ENCODE assay signal across 8 mouse cellular contexts in genomic region chr11:6261434-6262082, GRCm38 (mm10). TPM values are rescaled to one million over a fixed set of nuclear protein-coding genes. Genes with fewer than 3 reads are reported as not detected.
A peak's percentile ranks its signal among the peaks of the same experiment; 100 is the strongest.
DNase-seq lines count a peak whose midpoint lies in the region; ATAC-seq lines count a peak whose summit lies in the region.

No protein-coding gene starts in this region.

- ATAC-seq in intestine, embryonic 14.5 days (replicated peaks; ENCODE audit: low FRiP score, low TSS enrichment, low read depth) = 0 out of 2 replicates have a peak, but pooled peaks have one; percentile 44
- no peak for ATAC-seq in intestine, embryonic 15.5 days
- no peak for ATAC-seq in embryonic facial prominence, embryonic 11.5 days (replicated peaks; ENCODE audit: insufficient number of reproducible peaks, low FRiP score, low TSS enrichment, low read depth)
- 0 out of 2 replicates have a peak, but pooled peaks have one; percentile 25 for ATAC-seq in midbrain, embryonic 12.5 days (ENCODE audit: low FRiP score, low read depth)

- H3K4me1 ChIP-seq in intestine, embryonic 14.5 days (replicated peaks; ENCODE audit: control insufficient read depth, insufficient read depth, low read length) = peaks cover 3% of the 10 kb centered on the region
- peaks cover 6% of the 10 kb centered on the region for H3K4me1 ChIP-seq in intestine, embryonic 15.5 days (replicated peaks)
- H3K4me1 ChIP-seq in embryonic facial prominence, embryonic 11.5 days (ENCODE audit: control insufficient read depth, insufficient read depth, low read length) = 0 out of 2 replicates have a peak, but pooled peaks cover 3% of the 10 kb centered on the region
- H3K4me1 ChIP-seq in midbrain, embryonic 12.5 days = peaks cover 4% of the 10 kb centered on the region

- WGBS in intestine, embryonic 14.5 days = 81% methylated on average over 10 of the region's 10 CpGs
- WGBS in intestine, embryonic 15.5 days = 79% methylated on average over 10 of the region's 10 CpGs
- WGBS in embryonic facial prominence, embryonic 11.5 days = 78% methylated on average over 10 of the region's 10 CpGs
- WGBS in midbrain, embryonic 12.5 days = 78% methylated on average over 10 of the region's 10 CpGs

- H3K36me3 ChIP-seq in intestine, embryonic 14.5 days (ENCODE audit: control insufficient read depth, insufficient read depth, low read length) = peaks cover 86% of the 10 kb centered on the region
- H3K36me3 ChIP-seq in intestine, embryonic 15.5 days = peaks cover 64% of the 10 kb centered on the region
- peaks cover 22% of the 10 kb centered on the region for H3K36me3 ChIP-seq in embryonic facial prominence, embryonic 11.5 days (replicated peaks; ENCODE audit: control insufficient read depth, insufficient read depth, low read depth, low read length)
- H3K36me3 ChIP-seq in midbrain, embryonic 12.5 days = peaks cover 90% of the 10 kb centered on the region

- DNase-seq in intestine, embryonic 14.5 days (ENCODE audit: low spot score) = peak; percentile 86
- DNase-seq in adrenal gland, postnatal 36 days = peak; percentile 72 to 76
- peak; percentile 86 for DNase-seq in embryonic facial prominence, embryonic 11.5 days (ENCODE audit: low spot score)
- peak; percentile 81 for DNase-seq in heart, postnatal 4 days
- DNase-seq in left cerebral cortex, postnatal 36 days (ENCODE audit: low spot score in 2 of 2) = peak; percentile 59 to 64
- peak; percentile 59 for DNase-seq in spleen, adult 12 weeks (ENCODE audit: low spot score)

- no peaks in the 10 kb centered on the region for H3K27me3 ChIP-seq in intestine, embryonic 14.5 days (replicated peaks; ENCODE audit: control insufficient read depth, insufficient read depth, low read length)
- H3K27me3 ChIP-seq in intestine, embryonic 15.5 days (replicated peaks) = no peaks in the 10 kb centered on the region
- no peaks in the 10 kb centered on the region for H3K27me3 ChIP-seq in embryonic facial prominence, embryonic 11.5 days (ENCODE audit: control insufficient read depth, insufficient read depth, low read length)
- no peaks in the 10 kb centered on the region for H3K27me3 ChIP-seq in midbrain, embryonic 12.5 days

- no peak overlapping the region for H3K4me3 ChIP-seq in intestine, embryonic 14.5 days (ENCODE audit: low read depth, low read length)
- no peak overlapping the region for H3K4me3 ChIP-seq in intestine, embryonic 15.5 days (replicated peaks)
- H3K4me3 ChIP-seq in embryonic facial prominence, embryonic 11.5 days (ENCODE audit: low read depth, low read length) = no peak overlapping the region
- H3K4me3 ChIP-seq in midbrain, embryonic 12.5 days = no peak overlapping the region

- H3K9me3 ChIP-seq in intestine, embryonic 14.5 days (ENCODE audit: control insufficient read depth, low read length) = no peaks in the 10 kb centered on the region
- H3K9me3 ChIP-seq in intestine, embryonic 15.5 days = no peaks in the 10 kb centered on the region
- no peaks in the 10 kb centered on the region for H3K9me3 ChIP-seq in embryonic facial prominence, embryonic 11.5 days (replicated peaks; ENCODE audit: control insufficient read depth, low read length)
- H3K9me3 ChIP-seq in midbrain, embryonic 12.5 days = no peaks in the 10 kb centered on the region

- no peak overlapping the region for H3K27ac ChIP-seq in intestine, embryonic 14.5 days (ENCODE audit: low read depth)
- no peak overlapping the region for H3K27ac ChIP-seq in intestine, embryonic 15.5 days
- H3K27ac ChIP-seq in embryonic facial prominence, embryonic 11.5 days (replicated peaks; ENCODE audit: low read depth, low read length) = no peak overlapping the region
- H3K27ac ChIP-seq in midbrain, embryonic 12.5 days (replicated peaks) = no peak overlapping the region

- H3K4me2 ChIP-seq in intestine, embryonic 14.5 days (ENCODE audit: low read length) = no peak overlapping the region
- H3K4me2 ChIP-seq in intestine, embryonic 15.5 days (replicated peaks) = no peak overlapping the region
- H3K4me2 ChIP-seq in embryonic facial prominence, embryonic 11.5 days (ENCODE audit: low read depth, low read length) = no peak overlapping the region
- no peak overlapping the region for H3K4me2 ChIP-seq in midbrain, embryonic 12.5 days (replicated peaks)

- H3K9ac ChIP-seq in intestine, embryonic 14.5 days (ENCODE audit: low read length) = no peak overlapping the region
- H3K9ac ChIP-seq in intestine, embryonic 15.5 days = no peak overlapping the region
- no peak overlapping the region for H3K9ac ChIP-seq in embryonic facial prominence, embryonic 11.5 days (replicated peaks; ENCODE audit: low read length)
- H3K9ac ChIP-seq in midbrain, embryonic 12.5 days (replicated peaks) = no peak overlapping the region

- intact Hi-C loops in left cerebral cortex, postnatal 36 days (cut with DNase I) = loop anchor here (5.0 to 10.0 kb wide), 2 partner anchors 147 to 269 kb away; no protein-coding TSS in a partner anchor

RNA-seq across cellular contexts. Expression of gene Ddx56, which starts 6.0 kb away (rescaled TPM):
- 111 and 122 TPM in 2 replicates for polyA plus RNA-seq in intestine, embryonic 14.5 days (2014; fragmentation: Nextera tagmentation; extraction: Ambion mirVana)
- 100 and 106 TPM in 2 replicates for polyA plus RNA-seq in intestine, embryonic 15.5 days (2015; fragmentation: Nextera tagmentation; extraction: Ambion mirVana)
- total RNA-seq in adrenal gland, postnatal 36 days (2021) = 10 to 100 TPM; 55.5 to 59.4 TPM
- polyA plus RNA-seq in embryonic facial prominence, embryonic 11.5 days (2014; fragmentation: Nextera tagmentation; extraction: Ambion mirVana) = 109 and 112 TPM in 2 replicates
- 10 to 100 TPM; 37.5 to 38.2 TPM for total RNA-seq in heart, postnatal 4 days (2021)
- total RNA-seq in left cerebral cortex, postnatal 36 days (2021) = 10 to 100 TPM; 45.8 to 46.5 TPM
- polyA plus RNA-seq in midbrain, embryonic 12.5 days (2016; fragmentation: Nextera tagmentation; extraction: Ambion mirVana) = 92.0 and 93.7 TPM in 2 replicates

RNA-seq across cellular contexts. Expression of gene Tmed4, which starts 13.1 kb away (rescaled TPM):
- 113 and 119 TPM in 2 replicates for polyA plus RNA-seq in intestine, embryonic 14.5 days (2014; fragmentation: Nextera tagmentation; extraction: Ambion mirVana)
- polyA plus RNA-seq in intestine, embryonic 15.5 days (2015; fragmentation: Nextera tagmentation; extraction: Ambion mirVana) = 129 and 137 TPM in 2 replicates
- total RNA-seq in adrenal gland, postnatal 36 days (2021) = 100 to 1,000 TPM; 105 to 114 TPM
- 131 and 135 TPM in 2 replicates for polyA plus RNA-seq in embryonic facial prominence, embryonic 11.5 days (2014; fragmentation: Nextera tagmentation; extraction: Ambion mirVana)
- total RNA-seq in heart, postnatal 4 days (2021) = 10 to 100 TPM; 62.9 to 68.5 TPM
- 10 to 100 TPM; 86.8 to 99.1 TPM for total RNA-seq in left cerebral cortex, postnatal 36 days (2021)
- 150 and 153 TPM in 2 replicates for polyA plus RNA-seq in midbrain, embryonic 12.5 days (2016; fragmentation: Nextera tagmentation; extraction: Ambion mirVana)

RNA-seq across cellular contexts. Expression of gene Ogdh, which starts 29.9 kb away (rescaled TPM):
- 112 TPM in 2 replicates for polyA plus RNA-seq in intestine, embryonic 14.5 days (2014; fragmentation: Nextera tagmentation; extraction: Ambion mirVana)
- polyA plus RNA-seq in intestine, embryonic 15.5 days (2015; fragmentation: Nextera tagmentation; extraction: Ambion mirVana) = 134 and 144 TPM in 2 replicates
- total RNA-seq in adrenal gland, postnatal 36 days (2021) = 100 to 1,000 TPM; 515 to 618 TPM
- polyA plus RNA-seq in embryonic facial prominence, embryonic 11.5 days (2014; fragmentation: Nextera tagmentation; extraction: Ambion mirVana) = 75.3 and 82.5 TPM in 2 replicates
- total RNA-seq in heart, postnatal 4 days (2021) = 100 to 1,000 TPM; 874 to 885 TPM
- total RNA-seq in left cerebral cortex, postnatal 36 days (2021) = 100 to 1,000 TPM; 245 to 252 TPM
- polyA plus RNA-seq in midbrain, embryonic 12.5 days (2016; fragmentation: Nextera tagmentation; extraction: Ambion mirVana) = 92.4 and 98.3 TPM in 2 replicates

RNA-seq across cellular contexts. Expression of gene Npc1l1, which starts 31.6 kb away (rescaled TPM):
- 1.1 and 1.3 TPM in 2 replicates for polyA plus RNA-seq in intestine, embryonic 14.5 days (2014; fragmentation: Nextera tagmentation; extraction: Ambion mirVana)
- polyA plus RNA-seq in intestine, embryonic 15.5 days (2015; fragmentation: Nextera tagmentation; extraction: Ambion mirVana) = 10.3 and 13.8 TPM in 2 replicates
- under 1 TPM; 0.07 TPM for total RNA-seq in adrenal gland, postnatal 36 days (2021)
- polyA plus RNA-seq in embryonic facial prominence, embryonic 11.5 days (2014; fragmentation: Nextera tagmentation; extraction: Ambion mirVana) = not detected in 2 replicates
- under 1 TPM in 1 of 2 experiments, not detected in 1; 0.07 TPM for total RNA-seq in heart, postnatal 4 days (2021)
- 1 to 10 TPM in 1 of 2 experiments, under 1 TPM in 1; 0.72 to 1.2 TPM for total RNA-seq in left cerebral cortex, postnatal 36 days (2021)
- polyA plus RNA-seq in midbrain, embryonic 12.5 days (2016; fragmentation: Nextera tagmentation; extraction: Ambion mirVana) = not detected in 2 replicates

Comparison
In these comparisons a context has a peak if more than half of its experiments do, and no peak if none do; other contexts are left out.
1. ATAC-seq: peak in intestine, embryonic 14.5 days (single experiment) and midbrain, embryonic 12.5 days (single experiment); none in intestine, embryonic 15.5 days (single experiment) and embryonic facial prominence, embryonic 11.5 days (single experiment).
2. Peak in every context shown above with its lines, with median percentiles within 50 percentile points of each other: DNase-seq.